Mouse (Mus musculus) small intestine, adult 2 months (tissue): ENCODE data around the gene Gm45713. TPM values are rescaled to one million over a fixed set of nuclear protein-coding genes. Genes with fewer than 3 reads are reported as not detected.
"Not testable (repeated sequence)": the region's sequence is repeated elsewhere in the genome, so short reads cannot be mapped to it uniquely, and the experiment has no call there.

Source experiments
- H3K27ac ChIP-seq: fragments of 200-500 bp; 2 replicates; pipeline ENCODE4 v1.5.1; 2012; ENCODE audit warnings: low read depth, low read length, control low read depth, inconsistent platforms; ENCODE audit not compliant: insufficient read depth
- H3K27me3 ChIP-seq: fragments of 200-500 bp; 2 replicates; pipeline ENCODE4 v1.6.1; 2012; ENCODE audit warnings: mild to moderate bottlenecking, moderate library complexity, low read length, inconsistent platforms; ENCODE audit not compliant: control insufficient read depth, insufficient read depth
- H3K36me3 ChIP-seq: fragments of 200-500 bp; 2 replicates; pipeline ENCODE4 v1.6.1; 2012; ENCODE audit warnings: mild to moderate bottlenecking, low read length, control low read depth, inconsistent platforms; ENCODE audit not compliant: control insufficient read depth, insufficient read depth
- H3K4me1 ChIP-seq: fragments of 200-500 bp; 2 replicates; pipeline ENCODE4 v1.6.1; 2012; ENCODE audit warnings: low read length, inconsistent platforms, mixed read lengths; ENCODE audit not compliant: control insufficient read depth, insufficient read depth, insufficient read length
- H3K4me3 ChIP-seq: fragments of 200-500 bp; 2 replicates; pipeline ENCODE4 v1.5.1; 2012; ENCODE audit warnings: low read depth, mild to moderate bottlenecking, control low read depth, inconsistent platforms, low read length, moderate library complexity
- CTCF ChIP-seq: fragments of 200-500 bp; IDR thresholded peaks from 2 replicates; pipeline ENCODE4 v1.5.1; 2012; ENCODE audit warnings: low read depth, mild to moderate bottlenecking, control low read depth, inconsistent platforms, low read length, moderate library complexity, mixed read lengths; ENCODE audit not compliant: insufficient replicate concordance, insufficient read length; ENCODE audit errors: extremely low read depth
- POLR2A ChIP-seq: fragments of 200-500 bp; IDR thresholded peaks from 2 replicates; pipeline ENCODE4 v1.6.1; 2012; ENCODE audit warnings: low read depth, mild to moderate bottlenecking, control low read depth, inconsistent platforms, low read length, moderate library complexity
- WGBS: fragments of 180-500 bp; shearing (Covaris S2); methylation state at CpG from one replicate; pipeline ENCODE4 v1.1.7; 2018; 5-methylcytosine and 5-hydroxymethylcytosine counted together
- polyA plus RNA-seq: library from polyadenylated mRNA; depleted of rRNA; stranded (reverse); fragments of >200 nt; gene quantifications from 2 replicates; pipeline ENCODE4 v1.2.3, GENCODE M21; 2012

Gene Gm45713
- polyA plus RNA-seq, 1 experiment, result 1.5 TPM

GRCm38 (mm10) chr7:45156206-45156605, 20.2 kb upstream of the Gm45713 start:
- Histone ChIP-seq H3K27ac (no peak overlapping the region), H3K4me3 (no peak overlapping the region), H3K27me3 (no peaks in the 10 kb centered on the region), H3K36me3 (0 out of 2 replicates have a peak, but pooled peaks cover 2% of the 10 kb centered on the region), H3K4me1 (peaks cover 4% of the 10 kb centered on the region)
- no peak for TF ChIP-seq CTCF
- no peak for TF ChIP-seq POLR2A
- 92% methylated on average over 15 of the region's 15 CpGs for WGBS

DNA sequence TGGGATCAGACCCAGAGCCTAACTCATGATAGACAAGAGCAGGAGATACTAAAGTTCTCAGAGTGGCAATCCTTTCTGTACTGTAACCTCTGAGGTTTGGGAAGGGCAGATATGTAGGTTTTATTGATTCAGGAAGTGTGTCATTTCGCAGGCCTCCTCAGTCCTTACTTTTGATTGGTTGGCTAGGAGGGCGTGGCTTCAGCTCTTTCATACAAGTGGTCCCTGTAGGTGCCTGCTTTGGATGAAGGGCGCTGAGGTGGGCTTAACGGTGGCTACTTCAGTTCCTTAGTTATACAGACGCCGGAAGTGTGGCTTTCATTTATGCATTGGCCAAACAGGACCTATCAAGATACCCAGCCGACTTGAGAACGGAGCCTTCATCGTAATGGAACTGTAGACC, 19.6 kb upstream of the Gm45713 start:
- peak overlapping the region; percentile 40; the same call in 1 of the 2 replicates for H3K27ac ChIP-seq
- WGBS, result 86% methylated on average over 9 of the region's 9 CpGs
- peaks cover 7% of the 10 kb centered on the region for H3K4me1 ChIP-seq
- no peak for TF ChIP-seq POLR2A
- no peak for TF ChIP-seq CTCF
- H3K27me3 ChIP-seq, result no peaks in the 10 kb centered on the region
- H3K4me3 ChIP-seq, result no peak overlapping the region
- 0 out of 2 replicates have a peak, but pooled peaks cover 2% of the 10 kb centered on the region for H3K36me3 ChIP-seq

- H3K36me3 ChIP-seq, result 0 out of 2 replicates have a peak, but pooled peaks cover 2% of the 10 kb centered on the region
- peak overlapping the region; percentile 38 for H3K4me3 ChIP-seq
- peak overlapping the region; percentile 40; the same call in 1 of the 2 replicates for H3K27ac ChIP-seq
- H3K4me1 ChIP-seq, result peaks cover 7% of the 10 kb centered on the region
- peak; percentile 56; the same call in 1 of the 2 replicates for TF ChIP-seq CTCF
- no peak for TF ChIP-seq POLR2A
- H3K27me3 ChIP-seq, result no peaks in the 10 kb centered on the region
- WGBS, result 63% methylated on average over 12 of the region's 12 CpGs
Observed at GRCm38 (mm10) chr7:45154993-45155514, 19.0 kb upstream of the Gm45713 start.

DNA sequence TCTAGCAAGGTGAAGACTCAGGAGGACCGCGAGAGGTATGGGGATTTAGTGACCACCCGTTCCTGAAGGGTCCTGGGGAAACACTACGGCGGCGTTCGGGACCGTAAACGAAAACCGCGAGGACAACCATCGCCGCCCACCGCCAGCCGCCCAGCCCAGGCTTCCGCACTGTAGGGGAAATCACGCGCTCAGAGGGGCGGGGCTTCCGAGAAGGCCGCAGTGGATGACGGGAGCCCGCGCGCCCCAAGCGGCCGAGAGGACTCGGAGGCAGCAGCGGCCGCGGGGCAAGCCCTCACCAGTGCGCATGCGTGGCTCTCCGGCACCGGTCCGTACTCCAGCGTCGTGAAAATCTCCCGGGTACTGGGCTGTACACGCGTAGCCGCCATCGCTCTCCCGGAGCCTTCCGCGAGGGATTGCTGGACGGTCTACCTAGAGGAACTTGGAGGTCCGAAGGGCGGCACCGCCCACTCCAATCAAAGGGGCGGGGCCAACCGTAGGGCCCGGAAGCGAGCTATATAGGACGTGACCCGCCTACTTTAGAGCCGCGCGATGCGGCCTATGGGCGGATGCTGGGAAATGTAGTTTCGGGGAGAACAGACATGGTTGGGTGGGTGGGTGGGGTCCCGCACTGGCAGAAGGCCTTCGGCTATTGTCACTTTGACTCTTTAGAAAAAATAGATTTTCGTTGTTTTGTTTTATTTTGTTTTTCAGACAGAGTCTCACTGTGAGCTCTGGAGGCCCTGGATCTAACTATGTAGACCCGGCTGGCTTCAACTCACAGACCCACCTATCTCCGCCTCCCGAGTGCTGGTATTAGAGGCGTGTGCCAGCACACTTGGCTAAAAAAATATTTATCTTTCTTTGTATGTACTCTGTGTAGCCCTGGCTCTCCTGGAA, 18.3 kb upstream of the Gm45713 start, which contains the start of the genes Pih1d1 and Aldh16a1:
Pih1d1 (plus strand) TSS at position 208 of the 897 bp plus-strand sequence.
Aldh16a1 (minus strand) TSS at position 489 of the 897 bp plus-strand sequence.
- peak; percentile 97 for TF ChIP-seq POLR2A
- peak; percentile 52 for TF ChIP-seq CTCF
- Histone ChIP-seq H3K4me3 (peak within 1 kb of the TSS; percentile 71), H3K4me1 (peaks cover 7% of the 10 kb centered on the region), H3K27me3 (no peaks in the 10 kb centered on the region), H3K27ac (peak within 1 kb of the TSS; percentile 93), H3K36me3 (0 out of 2 replicates have a peak, but pooled peaks cover 2% of the 10 kb centered on the region)
- WGBS, result 1% methylated on average over 69 of the region's 69 CpGs

DNA sequence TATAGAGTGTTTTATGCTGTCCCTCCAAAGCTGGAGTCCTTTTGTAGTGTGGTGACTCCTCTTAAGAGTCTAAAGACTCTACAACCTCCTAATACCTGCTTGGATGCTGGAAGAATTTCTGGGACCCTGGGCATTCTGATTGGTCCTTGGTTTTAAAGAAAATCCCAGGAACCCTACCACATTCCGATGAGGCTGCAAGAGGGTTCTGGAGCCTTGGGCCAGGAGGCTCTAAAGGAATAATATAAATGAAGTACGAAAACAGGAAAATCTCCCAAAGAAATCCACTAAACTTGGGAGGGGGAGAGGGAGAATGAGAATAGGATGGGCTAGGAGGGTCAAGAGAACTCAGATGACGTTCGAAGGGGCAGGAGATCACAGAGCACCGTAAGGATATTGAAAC, 17.6 kb upstream of the Gm45713 start:
- TF ChIP-seq POLR2A (no peak), CTCF (no peak)
- H3K27ac ChIP-seq, result peak overlapping the region; percentile 93

GRCm38 (mm10) chr7:45153052-45153451, 17.0 kb upstream of the Gm45713 start:
- H3K27me3 ChIP-seq, H3K4me3 ChIP-seq, H3K4me1 ChIP-seq, H3K36me3 ChIP-seq, H3K27ac ChIP-seq: not testable (repeated sequence)
- 52% methylated on average over 2 of the region's 2 CpGs for WGBS

More for the DNA sequence above, 17.6 kb upstream of the Gm45713 start:
- no peaks in the 10 kb centered on the region for H3K36me3 ChIP-seq
- H3K27me3 ChIP-seq, result no peaks in the 10 kb centered on the region
- H3K4me3 ChIP-seq, result peak overlapping the region; percentile 71
- WGBS, result 2% methylated on average over 5 of the region's 5 CpGs
- peaks cover 7% of the 10 kb centered on the region for H3K4me1 ChIP-seq

DNA sequence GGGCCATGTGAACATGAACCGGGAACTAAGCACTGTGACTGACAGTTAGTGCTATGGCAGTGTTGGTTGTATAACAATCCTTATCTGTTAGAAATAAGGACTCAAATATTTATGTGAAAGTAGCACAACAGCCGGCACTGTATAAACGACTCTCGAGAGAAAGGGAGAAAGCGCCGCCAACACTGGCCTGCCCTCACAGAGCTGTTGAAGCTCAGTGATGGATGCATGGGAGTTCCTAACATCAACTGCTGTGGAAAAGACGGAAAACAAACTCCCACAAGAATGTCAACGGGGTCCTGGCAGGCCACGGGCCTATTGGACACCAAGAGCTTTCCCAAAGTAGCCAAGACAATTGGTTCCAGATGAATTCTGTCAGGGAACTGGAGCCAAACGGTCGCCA, 15.3 kb upstream of the Gm45713 start:
- Histone ChIP-seq H3K36me3 (peaks cover 18% of the 10 kb centered on the region), H3K4me3 (no peak overlapping the region), H3K4me1 (peaks cover 7% of the 10 kb centered on the region), H3K27me3 (no peaks in the 10 kb centered on the region), H3K27ac (peak overlapping the region; percentile 41; the same call in 1 of the 2 replicates)
- TF ChIP-seq CTCF (no peak), POLR2A (no peak)
- 67% methylated on average over 11 of the region's 11 CpGs for WGBS
